Mouse (Mus musculus): ENCODE results near the gene Appl2. TPM values are rescaled to one million over a fixed set of nuclear protein-coding genes. Genes with fewer than 3 reads are reported as not detected.

The Appl2 gene
- polyA plus RNA-seq, 1 experiment from 2014 or later = 27.5 TPM

DNA sequence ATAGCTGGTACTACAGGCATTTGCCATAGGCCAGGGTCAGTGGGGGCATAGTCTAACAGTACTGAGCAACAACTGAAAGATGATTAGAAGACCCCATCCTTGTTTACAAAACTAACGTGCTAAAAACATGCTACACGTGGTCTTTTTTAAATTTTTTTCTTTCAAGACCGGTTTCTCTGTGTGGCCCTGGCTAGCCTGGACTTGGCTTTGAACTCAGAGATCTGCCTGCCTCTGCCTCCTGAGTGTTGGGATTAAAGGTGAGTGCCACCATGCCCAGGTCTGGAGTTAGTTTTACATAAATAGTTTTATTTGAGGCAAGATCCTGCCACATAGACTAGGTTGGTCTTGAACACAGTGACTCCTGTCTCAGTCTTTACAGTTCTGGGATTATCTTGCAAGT lies 41.4 kb downstream of the Appl2 start:
- Histone ChIP-seq H3K4me1 (replicated peaks; ENCODE audit: control insufficient read depth, insufficient read depth, low read length) (no peaks in the 10 kb centered on the region), H3K27me3 (replicated peaks; ENCODE audit: control insufficient read depth, insufficient read depth, low read length) (no peaks in the 10 kb centered on the region), H3K27ac (ENCODE audit: low read depth, low read length) (no peak overlapping the region), H3K36me3 (ENCODE audit: control insufficient read depth, insufficient read depth) (peaks cover 74% of the 10 kb centered on the region), H3K4me2 (replicated peaks; ENCODE audit: low read depth) (no peak overlapping the region), H3K9me3 (ENCODE audit: control insufficient read depth) (no peaks in the 10 kb centered on the region), H3K9ac (ENCODE audit: low read depth, low read length) (no peak overlapping the region), H3K4me3 (ENCODE audit: low read depth, low read length) (no peak overlapping the region)
- ATAC-seq = no peak
- no peak for TF ChIP-seq CTCF (IDR thresholded peaks at IDR 0.05; ENCODE audit: low read depth)
- 93% methylated on average over 3 of the region's 3 CpGs for WGBS

DNA sequence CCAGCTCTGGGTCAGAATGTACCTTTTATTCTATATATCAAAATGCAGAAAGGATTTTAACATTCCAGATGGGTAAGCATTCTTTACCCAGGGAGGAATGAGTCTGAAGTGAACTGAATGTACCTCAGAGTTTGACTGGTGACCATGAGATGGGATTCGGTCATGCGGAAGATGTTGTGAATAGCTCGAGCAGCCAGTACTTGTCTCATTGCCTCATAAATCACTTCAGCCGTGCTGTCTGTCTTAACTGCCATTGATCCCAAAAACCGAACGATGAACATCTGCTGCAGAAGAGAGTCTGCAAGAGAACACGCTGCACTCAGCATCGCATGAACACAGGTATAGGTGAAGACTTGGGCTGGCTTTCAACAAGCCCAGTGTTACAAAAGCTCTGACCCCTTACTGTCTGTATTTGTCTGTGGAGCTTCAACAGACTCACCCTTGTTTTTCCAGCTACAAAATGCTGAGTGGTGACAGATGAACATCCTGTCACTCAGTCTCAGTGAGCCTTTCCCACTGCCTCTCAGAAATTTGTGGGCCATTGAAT lies 42.8 kb downstream of the Appl2 start:
- H3K4me1 ChIP-seq (replicated peaks; ENCODE audit: control insufficient read depth, insufficient read depth, low read length) = no peaks in the 10 kb centered on the region
- H3K4me2 ChIP-seq (replicated peaks; ENCODE audit: low read depth) = no peak overlapping the region
- H3K27ac ChIP-seq (ENCODE audit: low read depth, low read length) = no peak overlapping the region
- no peak overlapping the region for H3K4me3 ChIP-seq (ENCODE audit: low read depth, low read length)
- H3K9me3 ChIP-seq (ENCODE audit: control insufficient read depth) = no peaks in the 10 kb centered on the region
- no peak for ATAC-seq
- WGBS = 78% methylated on average over 8 of the region's 8 CpGs
- TF ChIP-seq CTCF (IDR thresholded peaks at IDR 0.05; ENCODE audit: low read depth) = no peak
- no peak overlapping the region for H3K9ac ChIP-seq (ENCODE audit: low read depth, low read length)
- no peaks in the 10 kb centered on the region for H3K27me3 ChIP-seq (replicated peaks; ENCODE audit: control insufficient read depth, insufficient read depth, low read length)
- H3K36me3 ChIP-seq (ENCODE audit: control insufficient read depth, insufficient read depth) = peaks cover 75% of the 10 kb centered on the region

DNA sequence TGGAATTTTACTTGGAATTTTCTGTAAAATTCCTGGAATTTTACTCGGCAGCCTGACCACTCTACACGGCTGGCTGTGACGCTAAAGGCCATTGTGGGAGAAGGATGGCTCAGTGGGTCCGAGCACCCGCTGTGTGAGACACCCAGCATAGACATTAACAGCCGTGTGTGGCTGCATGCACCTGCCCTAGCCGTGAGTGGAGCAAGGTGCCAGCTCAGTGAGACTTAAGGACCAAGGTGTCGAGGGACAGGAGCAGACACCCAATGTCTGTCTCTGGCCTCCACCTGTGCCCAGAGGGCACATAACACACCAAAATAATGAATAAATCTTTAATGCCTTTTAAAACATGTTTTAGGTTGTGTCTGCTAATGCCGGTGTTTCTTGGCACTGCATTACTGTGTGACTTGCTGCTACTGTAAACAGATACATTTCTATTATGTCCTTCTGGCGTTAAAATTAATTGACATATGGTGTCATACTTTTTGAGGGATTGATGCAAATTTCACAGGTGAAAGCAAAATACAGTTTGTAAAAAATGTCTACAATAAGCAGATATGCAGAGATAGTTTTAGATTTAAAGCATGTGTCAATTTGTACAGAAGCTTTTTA lies 44.5 kb downstream of the Appl2 start:
- Histone ChIP-seq H3K4me2 (replicated peaks; ENCODE audit: low read depth) (no peak overlapping the region), H3K36me3 (ENCODE audit: control insufficient read depth, insufficient read depth) (peaks cover 75% of the 10 kb centered on the region)
- WGBS = 92% methylated on average over 10 of the region's 10 CpGs

DNA sequence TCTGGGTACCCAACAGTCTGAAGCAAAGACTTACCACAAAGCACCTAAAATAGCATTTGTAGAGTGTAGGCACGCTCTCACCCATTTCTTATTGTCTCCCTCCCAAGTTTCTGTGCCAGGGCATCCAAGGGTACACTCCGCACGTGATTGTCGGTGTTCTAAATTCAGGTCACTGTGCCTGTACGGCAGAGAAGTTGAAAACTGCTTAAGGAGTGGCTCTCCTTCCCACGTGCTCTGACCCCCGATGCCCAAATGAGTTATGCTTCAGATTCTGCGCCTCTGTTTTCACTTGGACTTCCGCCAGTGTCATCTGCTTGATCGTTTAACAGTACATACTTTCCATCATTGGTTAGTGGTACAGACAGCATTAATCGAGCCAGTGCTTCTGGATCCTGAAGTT lies 47.9 kb downstream of the Appl2 start:
- no peak for TF ChIP-seq CTCF (IDR thresholded peaks at IDR 0.05; ENCODE audit: low read depth)
- no peak overlapping the region for H3K4me3 ChIP-seq (ENCODE audit: low read depth, low read length)
- WGBS = 76% methylated on average over 11 of the region's 11 CpGs
- ATAC-seq = no peak
- H3K27me3 ChIP-seq (replicated peaks; ENCODE audit: control insufficient read depth, insufficient read depth, low read length) = no peaks in the 10 kb centered on the region
- no peaks in the 10 kb centered on the region for H3K4me1 ChIP-seq (replicated peaks; ENCODE audit: control insufficient read depth, insufficient read depth, low read length)
- H3K36me3 ChIP-seq (ENCODE audit: control insufficient read depth, insufficient read depth) = peaks cover 70% of the 10 kb centered on the region
- no peak overlapping the region for H3K9ac ChIP-seq (ENCODE audit: low read depth, low read length)
- no peaks in the 10 kb centered on the region for H3K9me3 ChIP-seq (ENCODE audit: control insufficient read depth)
- no peak overlapping the region for H3K4me2 ChIP-seq (replicated peaks; ENCODE audit: low read depth)
- H3K27ac ChIP-seq (ENCODE audit: low read depth, low read length) = no peak overlapping the region

More for the DNA sequence above, 44.5 kb downstream of the Appl2 start:
- Histone ChIP-seq H3K9ac (ENCODE audit: low read depth, low read length) (no peak overlapping the region), H3K27ac (ENCODE audit: low read depth, low read length) (no peak overlapping the region), H3K4me3 (ENCODE audit: low read depth, low read length) (no peak overlapping the region), H3K4me1 (replicated peaks; ENCODE audit: control insufficient read depth, insufficient read depth, low read length) (no peaks in the 10 kb centered on the region), H3K9me3 (ENCODE audit: control insufficient read depth) (no peaks in the 10 kb centered on the region), H3K27me3 (replicated peaks; ENCODE audit: control insufficient read depth, insufficient read depth, low read length) (no peaks in the 10 kb centered on the region)
- TF ChIP-seq CTCF (IDR thresholded peaks at IDR 0.05; ENCODE audit: low read depth) = no peak
- ATAC-seq = no peak

DNA sequence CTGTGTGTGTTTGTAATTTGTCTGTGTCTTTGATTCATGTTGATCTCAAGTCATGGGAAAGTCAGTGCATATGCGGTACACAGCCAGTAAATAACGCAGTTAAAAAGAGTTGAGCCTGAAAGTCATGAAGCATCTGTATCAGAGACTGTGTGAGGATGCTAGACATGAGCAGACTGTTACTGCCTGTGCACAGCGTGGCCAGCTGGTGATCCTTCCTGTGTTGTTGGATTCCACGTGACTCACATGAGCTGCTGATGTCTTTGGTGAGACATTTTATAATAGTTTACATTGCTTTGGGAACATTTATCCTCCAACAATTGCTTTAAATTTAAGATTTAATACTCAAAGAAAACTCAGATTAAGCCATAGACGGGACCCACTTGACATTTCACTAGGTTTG lies 54.0 kb downstream of the Appl2 start:
- Histone ChIP-seq H3K4me1 (replicated peaks; ENCODE audit: control insufficient read depth, insufficient read depth, low read length) (no peaks in the 10 kb centered on the region), H3K27ac (ENCODE audit: low read depth, low read length) (no peak overlapping the region), H3K27me3 (replicated peaks; ENCODE audit: control insufficient read depth, insufficient read depth, low read length) (no peaks in the 10 kb centered on the region), H3K36me3 (ENCODE audit: control insufficient read depth, insufficient read depth) (peaks cover 76% of the 10 kb centered on the region), H3K4me2 (replicated peaks; ENCODE audit: low read depth) (no peak overlapping the region), H3K9me3 (ENCODE audit: control insufficient read depth) (no peaks in the 10 kb centered on the region), H3K4me3 (ENCODE audit: low read depth, low read length) (no peak overlapping the region), H3K9ac (ENCODE audit: low read depth, low read length) (no peak overlapping the region)
- WGBS = 88% methylated on average over 5 of the region's 5 CpGs
- no peak for TF ChIP-seq CTCF (IDR thresholded peaks at IDR 0.05; ENCODE audit: low read depth)
- ATAC-seq = no peak

DNA sequence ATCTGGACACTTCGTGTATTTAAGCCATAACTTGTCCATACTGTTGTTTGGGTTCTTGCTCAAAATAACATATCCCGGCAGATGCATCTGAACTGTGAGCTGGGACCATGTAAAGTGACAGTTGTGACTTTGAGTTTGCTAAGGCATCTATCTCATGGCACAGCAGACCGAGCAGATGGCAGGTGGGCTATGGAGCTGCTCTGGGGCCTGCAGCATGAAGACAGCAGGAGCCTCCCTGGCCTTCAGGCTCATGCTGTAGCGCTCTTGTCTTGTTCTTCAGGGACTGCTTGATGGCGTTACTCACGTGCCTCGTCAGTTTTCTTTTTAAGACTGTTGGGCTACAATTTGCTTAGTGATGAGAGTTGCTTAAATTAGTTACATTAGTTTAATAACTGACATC lies 55.9 kb downstream of the Appl2 start:
- no peak for ATAC-seq
- H3K36me3 ChIP-seq (ENCODE audit: control insufficient read depth, insufficient read depth) = peaks cover 76% of the 10 kb centered on the region
- H3K4me2 ChIP-seq (replicated peaks; ENCODE audit: low read depth) = no peak overlapping the region
- no peak overlapping the region for H3K27ac ChIP-seq (ENCODE audit: low read depth, low read length)
- 91% methylated on average over 7 of the region's 7 CpGs for WGBS
- no peaks in the 10 kb centered on the region for H3K9me3 ChIP-seq (ENCODE audit: control insufficient read depth)
- H3K4me1 ChIP-seq (replicated peaks; ENCODE audit: control insufficient read depth, insufficient read depth, low read length) = no peaks in the 10 kb centered on the region
- no peak overlapping the region for H3K9ac ChIP-seq (ENCODE audit: low read depth, low read length)
- TF ChIP-seq CTCF (IDR thresholded peaks at IDR 0.05; ENCODE audit: low read depth) = no peak
- H3K27me3 ChIP-seq (replicated peaks; ENCODE audit: control insufficient read depth, insufficient read depth, low read length) = no peaks in the 10 kb centered on the region
- H3K4me3 ChIP-seq (ENCODE audit: low read depth, low read length) = no peak overlapping the region

Data from intestine, postnatal 0 days (tissue).